Mouse (Mus musculus) urinary bladder, postnatal 10 days (tissue): Measurements from ENCODE around the gene Lysmd4.
"Not testable (repeated sequence)": the region's sequence is repeated elsewhere in the genome, so short reads cannot be mapped to it uniquely, and the experiment has no call there.

ENCODE experiments used
- DNase-seq: peaks from one replicate; pipeline ENCODE4 v3.0.0; 2022; ENCODE audit warnings: low spot score

The Lysmd4 gene

GRCm38 (mm10) chr7:67230640-67231140 is 8.3 kb downstream of the Lysmd4 start:
- DNase-seq, result no peak

GRCm38 (mm10) chr7:67232504-67232903 is 10.2 kb downstream of the Lysmd4 start:
- DNase-seq, result no peak

DNA sequence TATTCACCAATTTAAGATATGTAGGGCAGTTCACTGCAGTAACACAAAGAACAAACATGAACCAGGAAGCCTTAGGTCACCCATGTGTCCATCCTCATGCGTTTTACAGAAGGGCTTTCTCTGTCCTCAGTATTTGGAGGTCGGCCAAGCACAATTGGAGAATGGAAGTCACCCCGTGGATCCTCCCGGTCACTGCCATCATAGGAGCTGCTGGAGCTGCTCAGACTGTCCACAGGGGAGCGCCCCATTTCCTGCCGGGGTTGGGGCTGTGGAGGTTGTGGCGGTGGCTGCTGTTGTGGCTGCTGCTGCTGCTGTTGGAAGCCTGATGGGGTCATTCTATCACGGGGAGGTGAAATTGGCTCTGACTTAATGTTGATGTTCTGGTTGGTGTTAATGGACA is 12.5 kb downstream of the Lysmd4 start:
- DNase-seq, result no peak

DNA sequence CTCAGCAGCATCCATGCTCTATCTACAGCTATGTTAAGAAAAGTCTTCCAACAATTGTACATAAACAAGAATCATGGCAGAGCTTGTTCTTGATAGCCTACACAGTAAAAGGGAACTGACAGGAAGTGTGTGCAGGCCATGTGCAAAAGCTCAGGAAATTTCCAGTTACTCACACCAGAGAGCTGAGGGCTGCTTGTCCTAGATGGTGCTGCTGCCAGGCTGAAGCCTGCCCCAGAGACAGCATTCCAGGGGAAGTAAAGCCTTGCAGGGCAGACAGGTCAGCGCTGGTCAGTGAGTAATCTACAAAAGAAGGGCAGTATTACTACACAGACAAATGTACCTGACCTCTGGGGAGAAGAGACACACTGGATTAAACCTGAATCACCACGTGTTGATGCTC is 14.0 kb downstream of the Lysmd4 start:
- DNase-seq, result no peak

GRCm38 (mm10) chr7:67237752-67238151 is 15.4 kb downstream of the Lysmd4 start:
- DNase-seq, result no peak

GRCm38 (mm10) chr7:67241969-67242368 is 19.6 kb downstream of the Lysmd4 start:
- DNase-seq, result no peak

- DNase-seq, result no peak
Observed at GRCm38 (mm10) chr7:67243121-67243893, 21.0 kb downstream of the Lysmd4 start.

DNA sequence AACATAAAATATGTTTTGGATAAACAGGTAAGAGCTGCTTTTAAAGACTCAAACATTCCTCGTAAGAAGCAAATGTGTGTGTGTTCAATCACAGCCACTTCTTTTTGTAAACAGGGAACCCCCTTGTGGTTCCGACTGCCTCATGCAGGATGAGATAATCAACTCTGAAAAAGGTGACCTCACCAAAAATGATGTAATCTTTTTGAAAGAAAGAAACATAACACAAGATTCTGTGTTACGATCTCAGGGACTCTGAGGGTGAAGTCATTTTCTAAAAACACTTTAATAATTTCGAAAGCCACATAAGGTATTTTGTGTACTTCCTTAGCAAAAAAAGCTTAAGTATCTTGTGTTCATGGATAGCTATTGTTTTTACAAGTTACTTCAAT is 21.5 kb downstream of the Lysmd4 start:
- DNase-seq, result no peak

DNA sequence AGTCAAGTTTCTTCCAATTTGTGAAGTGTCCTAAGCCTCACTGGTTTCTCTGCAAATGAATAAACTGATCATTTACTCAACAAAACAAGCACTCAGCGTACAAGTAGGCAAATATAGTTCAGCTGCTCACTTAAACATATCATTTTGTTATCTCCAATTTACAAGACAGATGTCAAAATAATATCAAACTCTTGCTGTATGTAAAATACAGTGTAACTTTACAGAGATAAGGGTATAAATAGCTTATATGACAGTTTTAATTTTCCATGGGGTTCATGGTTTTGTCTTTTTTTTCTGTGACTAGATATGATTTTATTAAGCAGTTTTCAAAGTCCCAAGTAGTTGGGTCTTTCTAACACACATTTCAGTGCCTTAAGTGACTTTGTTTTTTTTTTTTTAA is 22.9 kb downstream of the Lysmd4 start:
- no peak for DNase-seq

DNA sequence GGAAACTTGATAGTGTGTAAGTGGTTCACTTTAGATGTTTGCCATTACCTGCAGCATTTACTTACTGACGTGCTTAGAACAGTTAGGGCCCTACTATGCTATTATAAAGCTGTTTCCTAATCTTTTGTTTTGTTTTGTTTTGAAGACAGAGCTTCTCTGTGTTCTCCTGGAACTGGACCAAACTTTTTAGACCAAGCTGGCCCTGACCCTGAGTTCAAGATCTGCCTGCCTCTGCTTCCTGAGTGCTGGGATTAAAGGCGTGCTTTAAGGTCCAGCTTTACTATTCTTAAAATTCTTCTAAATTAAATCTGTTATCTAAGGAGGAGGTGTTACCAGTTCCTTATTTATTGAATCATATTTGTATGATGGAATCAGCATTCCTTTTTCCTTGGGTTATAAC is 23.7 kb downstream of the Lysmd4 start:
- no peak for DNase-seq

GRCm38 (mm10) chr7:67259828-67260563 is 37.7 kb downstream of the Lysmd4 start:
- DNase-seq, result no peak

- not testable (repeated sequence) for DNase-seq
Observed at GRCm38 (mm10) chr7:67270447-67270846, 48.1 kb downstream of the Lysmd4 start.

DNA sequence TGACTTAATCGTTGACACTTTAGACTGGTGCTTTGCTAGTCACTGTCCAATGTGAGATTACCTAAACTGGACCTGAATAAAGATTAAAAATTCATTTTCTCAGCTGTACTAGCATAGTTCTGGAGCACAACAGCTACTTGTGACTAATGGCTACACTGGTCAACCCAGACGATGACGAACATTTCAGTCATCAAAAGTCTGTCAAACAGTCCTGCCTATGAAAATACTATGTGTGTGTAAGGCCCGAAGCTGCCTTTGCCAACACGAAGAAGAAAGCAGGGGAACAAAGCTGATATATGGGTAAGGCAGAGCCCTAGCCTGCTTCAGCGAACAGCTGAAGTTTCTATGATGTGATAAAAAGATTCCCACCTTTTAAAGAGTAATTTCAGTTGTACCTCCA is 61.2 kb downstream of the Lysmd4 start:
- no peak for DNase-seq

DNA sequence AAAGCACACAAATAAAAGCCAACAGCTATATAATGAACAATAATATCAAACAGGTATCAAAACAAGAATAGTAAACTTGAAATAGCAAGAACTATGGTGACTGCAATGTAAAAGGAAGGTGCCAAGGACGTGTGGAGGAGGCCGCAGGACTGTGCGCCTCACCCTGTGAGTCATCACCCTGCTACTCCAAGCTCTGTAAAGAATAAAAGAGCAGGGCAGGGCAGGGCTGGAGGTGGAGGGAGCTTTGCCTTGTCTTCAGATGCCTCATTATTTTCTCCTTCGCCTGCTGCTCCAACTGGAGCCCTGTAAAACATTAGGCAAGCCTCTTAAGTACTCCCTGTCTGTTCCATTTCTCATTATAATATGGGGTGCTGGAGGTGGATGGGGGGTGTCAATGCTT is 65.1 kb downstream of the Lysmd4 start:
- DNase-seq, result no peak

DNA sequence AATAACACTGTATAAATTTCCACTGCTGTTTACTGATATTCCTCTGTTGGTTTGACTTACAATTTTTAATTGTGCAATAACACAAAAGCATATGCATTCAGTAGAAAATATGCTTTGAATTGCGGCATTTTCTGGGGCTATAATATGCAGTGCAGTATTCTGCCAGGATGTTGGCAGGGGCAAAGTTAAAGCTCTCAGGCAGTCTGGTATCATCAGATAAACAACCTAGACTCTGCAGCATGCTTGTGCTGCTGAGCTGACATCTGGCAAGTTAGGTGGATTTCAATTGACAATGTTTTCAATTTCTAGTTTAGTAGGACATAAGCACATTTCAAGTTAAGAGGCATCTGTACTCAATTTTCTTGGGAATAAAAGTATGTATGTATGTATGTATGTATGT is 69.0 kb downstream of the Lysmd4 start:
- no peak for DNase-seq

DNA sequence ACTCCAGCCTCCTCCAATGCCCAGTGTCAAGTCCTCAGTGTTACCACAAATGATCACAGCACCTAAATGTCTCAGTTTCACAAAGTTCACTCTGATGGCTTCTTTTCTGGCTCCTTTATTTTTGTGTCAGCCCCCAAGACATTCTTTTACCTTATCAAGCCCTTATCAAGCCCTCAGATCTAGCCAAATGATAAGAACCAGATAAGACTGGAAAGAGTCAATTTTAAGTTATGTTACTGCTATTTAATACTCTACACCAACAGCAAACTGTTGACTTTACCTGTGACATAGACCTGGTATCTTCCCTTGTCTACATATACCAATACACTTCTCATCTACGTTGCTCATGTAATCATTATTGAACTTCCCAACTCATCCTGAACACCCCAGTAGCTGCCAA is 74.1 kb downstream of the Lysmd4 start:
- no peak for DNase-seq

DNA sequence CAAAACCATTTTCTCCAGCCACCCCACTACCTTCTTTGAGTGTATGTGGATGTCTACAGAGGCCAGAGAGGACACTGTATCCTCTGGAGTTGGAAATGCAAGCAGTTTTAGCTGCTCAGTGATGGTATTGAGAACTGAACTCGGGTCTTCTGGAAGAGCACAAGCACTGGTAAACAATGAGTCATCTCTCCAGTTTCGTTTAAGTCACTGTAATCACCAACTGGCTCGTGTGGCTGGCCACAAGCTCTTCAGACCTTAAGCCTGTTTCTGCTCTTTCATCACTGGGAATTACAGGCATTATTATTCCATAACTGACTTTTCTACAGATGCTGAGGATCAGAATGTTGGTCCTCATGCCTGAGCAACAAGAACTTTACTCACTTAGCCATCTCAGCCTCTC is 82.6 kb downstream of the Lysmd4 start:
- DNase-seq, result no peak

DNA sequence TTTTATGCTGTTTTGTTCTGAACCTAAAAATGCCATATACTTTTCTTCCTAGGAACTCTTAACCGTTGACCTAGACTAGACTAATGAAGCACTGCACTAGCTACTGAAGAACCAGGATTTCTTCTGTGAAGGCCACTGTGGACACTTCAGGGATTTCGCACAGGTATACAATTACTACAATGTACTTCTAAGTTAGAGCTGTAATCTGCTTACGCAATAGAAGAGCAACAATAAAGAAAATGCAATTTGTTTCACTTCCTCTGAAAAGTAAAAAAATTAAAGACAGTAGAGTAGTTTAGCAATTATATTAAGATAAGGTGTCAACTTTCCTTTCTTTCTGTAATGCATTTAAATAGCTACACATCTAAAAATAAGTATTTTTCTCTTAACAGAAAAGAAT is 84.7 kb downstream of the Lysmd4 start:
- no peak for DNase-seq

DNA sequence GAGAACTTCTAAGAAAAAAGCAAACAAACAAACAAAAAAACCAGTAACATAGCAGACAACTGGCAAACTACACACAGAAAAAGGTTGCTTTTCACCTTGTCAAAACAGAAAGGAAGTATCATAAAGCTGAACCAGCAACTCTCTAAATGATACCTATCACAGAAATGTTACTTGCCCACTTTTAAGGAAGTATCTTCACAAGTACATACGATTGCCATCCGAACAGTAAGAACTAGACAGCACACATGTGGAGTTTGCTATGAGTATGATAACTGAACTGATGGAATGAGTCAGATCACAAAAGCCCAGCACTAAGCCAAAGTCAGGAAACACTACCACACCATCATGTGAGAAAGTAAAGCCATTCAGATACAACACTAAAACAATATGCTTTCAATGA is 85.8 kb downstream of the Lysmd4 start:
- DNase-seq, result no peak

GRCm38 (mm10) chr7:67310151-67310550 is 87.8 kb downstream of the Lysmd4 start:
- no peak for DNase-seq

- no peak for DNase-seq
Observed at GRCm38 (mm10) chr7:67313200-67313599, 90.9 kb downstream of the Lysmd4 start.

DNA sequence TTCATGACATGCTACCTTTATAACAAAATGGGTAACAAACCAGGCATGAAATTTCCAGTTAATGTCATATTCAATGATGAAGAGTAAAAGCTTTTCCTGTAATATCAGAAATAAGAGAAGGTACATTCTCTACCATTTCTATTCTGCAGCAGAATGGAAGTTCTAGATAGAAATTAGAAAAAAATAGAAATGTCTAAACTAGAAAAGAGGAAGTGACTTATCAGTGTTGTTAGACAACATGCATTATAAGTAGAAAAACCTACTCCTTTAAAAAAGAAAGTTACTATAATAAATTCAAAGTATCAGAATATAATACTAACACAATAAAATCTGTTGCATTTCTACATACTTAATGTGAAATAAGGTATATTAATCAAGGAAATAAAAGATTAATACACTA is 96.4 kb downstream of the Lysmd4 start:
- no peak for DNase-seq

GRCm38 (mm10) chr7:67320359-67320758 is 98.0 kb downstream of the Lysmd4 start:
- no peak for DNase-seq
